Mouse (Mus musculus) spleen, adult 2 months (tissue): Measurements from ENCODE around the gene Cnksr1. TPM values are rescaled to one million over a fixed set of nuclear protein-coding genes. Genes with fewer than 3 reads are reported as not detected.

Source experiments
- DNase-seq, 2 experiments: peaks; one replicate each; pipeline versions ENCODE4 v3.0.0 to v3.0.0-alpha.2; 2012 to 2021; ENCODE audit warnings: low spot score in 2 of 2, low read depth in 1 of 2
- H3K27ac ChIP-seq: fragments of 200-500 bp; 2 replicates; pipeline ENCODE4 v1.5.1; 2012; ENCODE audit warnings: low read length, inconsistent platforms; ENCODE audit not compliant: insufficient read depth
- H3K27me3 ChIP-seq: fragments of 200-500 bp; 2 replicates; pipeline ENCODE4 v1.6.1; 2012; ENCODE audit warnings: mild to moderate bottlenecking, moderate library complexity, low read length, inconsistent platforms; ENCODE audit not compliant: control insufficient read depth, insufficient read depth
- H3K36me3 ChIP-seq: fragments of 200-500 bp; 2 replicates; pipeline ENCODE4 v1.6.1; 2012; ENCODE audit warnings: mild to moderate bottlenecking, low read length, inconsistent platforms; ENCODE audit not compliant: control insufficient read depth, insufficient read depth
- H3K4me1 ChIP-seq: fragments of 200-500 bp; 2 replicates; pipeline ENCODE4 v1.6.1; 2011; ENCODE audit warnings: inconsistent platforms; ENCODE audit not compliant: control insufficient read depth, insufficient read depth, insufficient read length
- H3K4me3 ChIP-seq: fragments of 200-500 bp; 2 replicates; pipeline ENCODE4 v1.5.1; 2011; ENCODE audit warnings: mild to moderate bottlenecking, inconsistent platforms; ENCODE audit not compliant: insufficient read depth, insufficient read length; ENCODE audit errors: extremely low read depth
- CTCF ChIP-seq: fragments of 200-500 bp; IDR thresholded peaks from 2 replicates; pipeline ENCODE4 v1.5.1; 2011; ENCODE audit warnings: mild to moderate bottlenecking, inconsistent platforms; ENCODE audit not compliant: insufficient read depth, insufficient read length, insufficient replicate concordance; ENCODE audit errors: extremely low read depth
- POLR2A ChIP-seq: fragments of 200-500 bp; IDR thresholded peaks from 2 replicates; pipeline ENCODE4 v1.6.1; 2011; ENCODE audit warnings: low read depth, low read length, inconsistent platforms
- WGBS: fragments of 180-500 bp; shearing (Covaris S2); methylation state at CpG from one replicate; pipeline ENCODE4 v1.1.7; 2018; 5-methylcytosine and 5-hydroxymethylcytosine counted together
- polyA plus RNA-seq: library from polyadenylated mRNA; depleted of rRNA; stranded (reverse); fragments of >200 nt; gene quantifications from 2 replicates; pipeline ENCODE4 v1.2.3, GENCODE M21; 2012

The Cnksr1 gene
- polyA plus RNA-seq, 1 experiment = 0.26 TPM

GRCm38 (mm10) chr4:134230431-134230830 is 7.8 kb downstream of the Cnksr1 start:
- H3K27me3 ChIP-seq = no peaks in the 10 kb centered on the region
- WGBS = 64% methylated on average over 8 of the region's 8 CpGs
- no peaks in the 10 kb centered on the region for H3K4me1 ChIP-seq
- DNase-seq = no peak
- H3K36me3 ChIP-seq = no peaks in the 10 kb centered on the region
- no peak overlapping the region for H3K27ac ChIP-seq
- TF ChIP-seq CTCF (no peak), POLR2A (no peak)
- H3K4me3 ChIP-seq = no peak overlapping the region

DNA sequence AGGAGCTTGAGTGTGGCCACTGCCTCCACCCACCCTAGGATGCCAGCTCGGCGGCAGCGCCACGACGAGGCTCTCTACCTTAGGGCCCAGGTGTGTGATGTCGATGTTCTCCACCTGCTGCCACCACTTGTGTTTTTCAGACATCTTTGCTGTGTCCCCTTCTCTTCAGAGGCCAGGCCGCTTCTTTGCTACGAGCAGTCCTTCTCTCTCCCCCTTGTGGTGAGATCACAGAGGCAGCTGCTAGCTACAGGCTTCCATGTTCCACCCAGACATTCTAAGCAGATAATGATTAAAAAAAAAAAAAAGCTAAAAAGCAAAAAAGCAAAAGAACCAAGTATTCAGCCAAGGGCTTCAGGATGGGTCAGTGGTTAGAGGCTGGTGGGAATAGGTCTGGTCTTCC is 11.0 kb downstream of the Cnksr1 start, which contains the start of gene Catsper4:
TSS of gene Catsper4 (minus strand) at position 190 of the 400 bp plus-strand sequence.
- 83% methylated on average over 8 of the region's 8 CpGs for WGBS
- Histone ChIP-seq H3K4me1 (no peaks in the 10 kb centered on the region), H3K4me3 (no peak within 1 kb of the TSS), H3K36me3 (no peaks in the 10 kb centered on the region), H3K27ac (no peak within 1 kb of the TSS), H3K27me3 (no peaks in the 10 kb centered on the region)
- TF ChIP-seq POLR2A = no peak
- no peak for DNase-seq

GRCm38 (mm10) chr4:134222793-134223600 is 15.2 kb downstream of the Cnksr1 start:
- Histone ChIP-seq H3K36me3 (no peaks in the 10 kb centered on the region), H3K27ac (no peak overlapping the region), H3K4me1 (no peaks in the 10 kb centered on the region), H3K4me3 (no peak overlapping the region), H3K27me3 (no peaks in the 10 kb centered on the region)
- WGBS = 73% methylated on average over 11 of the region's 11 CpGs
- no peak for DNase-seq
- TF ChIP-seq POLR2A (no peak), CTCF (no peak)

DNA sequence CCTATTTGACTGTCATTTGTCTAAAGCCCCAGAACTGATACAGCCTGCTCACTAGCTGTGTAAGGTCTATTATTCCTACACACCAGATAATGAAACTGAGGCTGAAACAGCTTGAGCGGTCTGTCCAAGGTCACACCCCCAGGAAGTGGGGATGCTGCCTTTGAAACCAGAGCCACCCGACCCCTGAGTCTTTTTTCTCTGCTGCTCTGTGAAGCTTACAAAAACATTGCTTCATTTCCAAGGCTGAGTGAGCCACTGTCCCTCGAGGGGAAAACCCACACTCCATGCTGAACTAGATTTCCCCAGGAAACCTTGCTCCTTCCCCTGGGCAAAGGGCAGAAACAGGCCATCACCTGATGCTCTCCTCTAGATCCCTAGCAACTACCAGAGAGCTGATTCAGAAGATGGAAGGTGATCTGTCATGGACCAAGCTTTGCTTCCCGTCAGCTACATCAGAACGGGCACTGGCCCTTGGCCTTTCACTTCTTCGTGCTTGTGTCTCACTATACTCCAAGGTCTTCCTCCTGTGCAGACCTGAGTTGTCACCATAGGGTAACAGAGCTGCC is 31.6 kb downstream of the Cnksr1 start:
- TF ChIP-seq CTCF = no peak
- Histone ChIP-seq H3K4me1 (no peaks in the 10 kb centered on the region), H3K27me3 (no peaks in the 10 kb centered on the region), H3K36me3 (no peaks in the 10 kb centered on the region), H3K27ac (no peak overlapping the region), H3K4me3 (no peak overlapping the region)
- 39% methylated on average over 6 of the region's 6 CpGs for WGBS
- DNase-seq = no peak

- no peaks in the 10 kb centered on the region for H3K4me1 ChIP-seq
- WGBS = 65% methylated on average over 17 of the region's 17 CpGs
- TF ChIP-seq POLR2A (no peak), CTCF (no peak)
These were observed 34.8 kb downstream of the Cnksr1 start for GRCm38 (mm10) chr4:134203340-134203896.

GRCm38 (mm10) chr4:134202904-134203303 is 35.3 kb downstream of the Cnksr1 start, which contains the start of gene Gm7534:
Gene Gm7534, minus strand, starts transcription at chr4:134203004.
- no peaks in the 10 kb centered on the region for H3K4me1 ChIP-seq
- no peak within 1 kb of the TSS for H3K4me3 ChIP-seq
- no peak within 1 kb of the TSS for H3K27ac ChIP-seq
- WGBS = 96% methylated on average over 4 of the region's 4 CpGs
- no peaks in the 10 kb centered on the region for H3K27me3 ChIP-seq
- no peaks in the 10 kb centered on the region for H3K36me3 ChIP-seq
- DNase-seq = no peak
- TF ChIP-seq CTCF = no peak
- no peak for TF ChIP-seq POLR2A

More at GRCm38 (mm10) chr4:134203340-134203896, 34.8 kb downstream of the Cnksr1 start:
- no peak for DNase-seq
- Histone ChIP-seq H3K4me3 (no peak overlapping the region), H3K27me3 (no peaks in the 10 kb centered on the region), H3K27ac (no peak overlapping the region), H3K36me3 (no peaks in the 10 kb centered on the region)

GRCm38 (mm10) chr4:134199371-134199770 is 38.8 kb downstream of the Cnksr1 start:
- Histone ChIP-seq H3K27ac (no peak overlapping the region), H3K4me1 (no peaks in the 10 kb centered on the region), H3K27me3 (no peaks in the 10 kb centered on the region), H3K4me3 (no peak overlapping the region), H3K36me3 (no peaks in the 10 kb centered on the region)
- no peak for DNase-seq
- WGBS = 83% methylated on average over 2 of the region's 2 CpGs
- TF ChIP-seq POLR2A = no peak
- TF ChIP-seq CTCF = no peak
